Mouse (Mus musculus) kidney, embryonic 16.5 days (tissue): ENCODE data around the gene 2410131K14Rik. TPM values are rescaled to one million over a fixed set of nuclear protein-coding genes. Genes with fewer than 3 reads are reported as not detected.

Source experiments
- ATAC-seq: fragments of 200-750 bp; cut with Nextera tagmentation; 2 replicates; pipeline ENCODE4 v1.8.0; 2017; ENCODE audit warnings: moderate TSS enrichment; ENCODE audit not compliant: low FRiP score, low TSS enrichment
- H3K27ac ChIP-seq: fragments of 300-500 bp; sonication (generic); 2 replicates; pipeline ENCODE4 v1.5.1; 2014; ENCODE audit warnings: low read length
- H3K27me3 ChIP-seq: fragments of 300-500 bp; sonication (generic); 2 replicates; pipeline ENCODE4 v1.6.1; 2014; ENCODE audit warnings: low read length, control low read depth, mixed read lengths; ENCODE audit not compliant: insufficient read depth
- H3K36me3 ChIP-seq: fragments of 300-500 bp; sonication (generic); 2 replicates; pipeline ENCODE4 v1.6.1; 2014; ENCODE audit warnings: low read length, control low read depth, mixed read lengths; ENCODE audit not compliant: insufficient read depth
- H3K4me1 ChIP-seq: fragments of 300-500 bp; sonication (generic); 2 replicates; pipeline ENCODE4 v1.6.1; 2014; ENCODE audit warnings: low read length, control low read depth, mixed read lengths; ENCODE audit not compliant: insufficient read depth
- H3K4me2 ChIP-seq: fragments of 300-500 bp; sonication (generic); replicated peaks from 2 replicates; pipeline ENCODE4 v1.6.1; 2014; ENCODE audit warnings: low read depth, low read length
- H3K4me3 ChIP-seq: fragments of 300-500 bp; sonication (generic); 2 replicates; pipeline ENCODE4 v1.5.1; 2014; ENCODE audit warnings: mild to moderate bottlenecking, low read length
- H3K9ac ChIP-seq: fragments of 300-500 bp; sonication (generic); replicated peaks from 2 replicates; pipeline ENCODE4 v1.6.1; 2014; ENCODE audit warnings: low read length
- H3K9me3 ChIP-seq: fragments of 300-500 bp; sonication (generic); 2 replicates; pipeline ENCODE4 v1.6.1; 2016; ENCODE audit warnings: low read length, control low read depth
- WGBS: fragments of 180-500 bp; shearing (Covaris S2); extraction: QIAGEN DNeasy Blood & Tissue Kit; methylation state at CpG from one replicate; pipeline ENCODE4 v1.1.7; 2014; 5-methylcytosine and 5-hydroxymethylcytosine counted together
- polyA plus RNA-seq: library from polyadenylated mRNA; unstranded; fragments of >200 nt; fragmentation: Nextera tagmentation; extraction: Ambion mirVana; gene quantifications from 2 replicates; pipeline ENCODE4 v1.2.1, GENCODE M21; 2015

Gene 2410131K14Rik
- polyA plus RNA-seq, 1 experiment from 2014 or later: 10.7 TPM

- Histone ChIP-seq H3K27me3 (no peaks in the 10 kb centered on the region), H3K4me1 (no peaks in the 10 kb centered on the region), H3K4me3 (no peak overlapping the region), H3K27ac (no peak overlapping the region), H3K9ac (no peak overlapping the region), H3K4me2 (no peak overlapping the region), H3K9me3 (no peaks in the 10 kb centered on the region), H3K36me3 (peaks cover 45% of the 10 kb centered on the region)
- WGBS: 77% methylated on average over 10 of the region's 10 CpGs
- ATAC-seq: no peak
Observed at GRCm38 (mm10) chr5:118260055-118260454, 15.0 kb downstream of the 2410131K14Rik start.

- no peaks in the 10 kb centered on the region for H3K27me3 ChIP-seq
- no peak overlapping the region for H3K4me2 ChIP-seq
- H3K4me1 ChIP-seq: no peaks in the 10 kb centered on the region
- H3K27ac ChIP-seq: no peak overlapping the region
- H3K4me3 ChIP-seq: no peak overlapping the region
- ATAC-seq: no peak
- peaks cover 45% of the 10 kb centered on the region for H3K36me3 ChIP-seq
- 90% methylated on average over 11 of the region's 11 CpGs for WGBS
- H3K9me3 ChIP-seq: no peaks in the 10 kb centered on the region
- no peak overlapping the region for H3K9ac ChIP-seq
Observed at GRCm38 (mm10) chr5:118260642-118261041, 15.6 kb downstream of the 2410131K14Rik start.

GRCm38 (mm10) chr5:118261181-118261580 lies 16.2 kb downstream of the 2410131K14Rik start:
- H3K4me3 ChIP-seq: no peak overlapping the region
- ATAC-seq: no peak
- H3K36me3 ChIP-seq: peaks cover 45% of the 10 kb centered on the region
- H3K4me1 ChIP-seq: no peaks in the 10 kb centered on the region
- no peak overlapping the region for H3K9ac ChIP-seq
- no peaks in the 10 kb centered on the region for H3K9me3 ChIP-seq
- no peaks in the 10 kb centered on the region for H3K27me3 ChIP-seq
- WGBS: 88% methylated on average over 9 of the region's 9 CpGs
- no peak overlapping the region for H3K4me2 ChIP-seq
- H3K27ac ChIP-seq: no peak overlapping the region

- Histone ChIP-seq H3K27ac (no peak overlapping the region), H3K9ac (no peak overlapping the region), H3K9me3 (no peaks in the 10 kb centered on the region), H3K4me2 (no peak overlapping the region), H3K27me3 (no peaks in the 10 kb centered on the region), H3K36me3 (peaks cover 36% of the 10 kb centered on the region), H3K4me3 (no peak overlapping the region), H3K4me1 (no peaks in the 10 kb centered on the region)
- no peak for ATAC-seq
- 89% methylated on average over 8 of the region's 8 CpGs for WGBS
Observed at GRCm38 (mm10) chr5:118262418-118262817, 17.4 kb downstream of the 2410131K14Rik start.

GRCm38 (mm10) chr5:118264279-118264678 lies 19.3 kb downstream of the 2410131K14Rik start:
- no peaks in the 10 kb centered on the region; the same call in 1 of the 2 replicates for H3K4me1 ChIP-seq
- H3K9me3 ChIP-seq: no peaks in the 10 kb centered on the region
- peaks cover 3% of the 10 kb centered on the region; the same call in 1 of the 2 replicates for H3K27me3 ChIP-seq
- no peak overlapping the region for H3K27ac ChIP-seq
- no peak overlapping the region for H3K9ac ChIP-seq
- no peak overlapping the region for H3K4me3 ChIP-seq
- WGBS: 74% methylated on average over 9 of the region's 9 CpGs
- H3K4me2 ChIP-seq: no peak overlapping the region
- ATAC-seq: no peak
- peaks cover 24% of the 10 kb centered on the region for H3K36me3 ChIP-seq

GRCm38 (mm10) chr5:118265366-118265765 lies 20.3 kb downstream of the 2410131K14Rik start:
- Histone ChIP-seq H3K4me3 (no peak overlapping the region), H3K27me3 (peaks cover 10% of the 10 kb centered on the region), H3K9me3 (no peaks in the 10 kb centered on the region), H3K9ac (no peak overlapping the region), H3K27ac (no peak overlapping the region), H3K4me1 (no peaks in the 10 kb centered on the region; the same call in 1 of the 2 replicates), H3K4me2 (no peak overlapping the region), H3K36me3 (peaks cover 17% of the 10 kb centered on the region)
- ATAC-seq: no peak
- WGBS: 84% methylated on average over 5 of the region's 5 CpGs

GRCm38 (mm10) chr5:118266309-118266708 lies 21.3 kb downstream of the 2410131K14Rik start:
- Histone ChIP-seq H3K36me3 (peaks cover 10% of the 10 kb centered on the region; the same call in 1 of the 2 replicates), H3K4me2 (no peak overlapping the region), H3K9me3 (no peaks in the 10 kb centered on the region), H3K9ac (no peak overlapping the region), H3K27me3 (peaks cover 19% of the 10 kb centered on the region), H3K4me1 (no peaks in the 10 kb centered on the region; the same call in 1 of the 2 replicates), H3K27ac (no peak overlapping the region), H3K4me3 (no peak overlapping the region)
- 33% methylated on average over 8 of the region's 8 CpGs for WGBS
- ATAC-seq: no peak

GRCm38 (mm10) chr5:118268987-118269386 lies 24.0 kb downstream of the 2410131K14Rik start:
- Histone ChIP-seq H3K9me3 (no peaks in the 10 kb centered on the region), H3K4me2 (no peak overlapping the region), H3K27ac (no peak overlapping the region), H3K27me3 (peaks cover 44% of the 10 kb centered on the region), H3K36me3 (no peaks in the 10 kb centered on the region), H3K4me3 (no peak overlapping the region), H3K9ac (no peak overlapping the region), H3K4me1 (no peaks in the 10 kb centered on the region; the same call in 1 of the 2 replicates)
- WGBS: under 1% methylated on average over 13 of the region's 13 CpGs
- peak; percentile 83 for ATAC-seq

- Histone ChIP-seq H3K4me1 (peaks cover 3% of the 10 kb centered on the region), H3K9me3 (no peaks in the 10 kb centered on the region), H3K9ac (no peak overlapping the region), H3K4me2 (no peak overlapping the region), H3K4me3 (no peak overlapping the region), H3K27me3 (peaks cover 59% of the 10 kb centered on the region), H3K27ac (no peak overlapping the region), H3K36me3 (no peaks in the 10 kb centered on the region)
- whole genome bisulfite sequencing: 52% methylated on average over 10 of the region's 10 CpGs
- no peak for ATAC-seq
Observed at GRCm38 (mm10) chr5:118271449-118272110, 26.6 kb downstream of the 2410131K14Rik start.

GRCm38 (mm10) chr5:118273446-118273845 lies 28.4 kb downstream of the 2410131K14Rik start:
- 64% methylated on average over 7 of the region's 7 CpGs for WGBS
- no peak overlapping the region for H3K9ac ChIP-seq
- peaks cover 67% of the 10 kb centered on the region for H3K27me3 ChIP-seq

More at GRCm38 (mm10) chr5:118273446-118273845, 28.4 kb downstream of the 2410131K14Rik start:
- ATAC-seq: no peak
- no peaks in the 10 kb centered on the region for H3K9me3 ChIP-seq
- H3K4me1 ChIP-seq: peaks cover 7% of the 10 kb centered on the region
- H3K27ac ChIP-seq: no peak overlapping the region
- no peaks in the 10 kb centered on the region for H3K36me3 ChIP-seq
- no peak overlapping the region for H3K4me2 ChIP-seq
- no peak overlapping the region for H3K4me3 ChIP-seq
